Mouse (Mus musculus): ENCODE results near the gene Tbc1d10c.

Tbc1d10c gene

GRCm38 (mm10) chr19:4164721-4165120 is 26.4 kb downstream of the Tbc1d10c start:
- CTCF ChIA-PET = interaction anchor here (0.7 kb wide), 1 partner anchor 583 kb away, joined by 4 read pairs; no protein-coding TSS in a partner anchor

GRCm38 (mm10) chr19:4164100-4164499 is 27.0 kb downstream of the Tbc1d10c start:
- CTCF ChIA-PET = no interaction called here

GRCm38 (mm10) chr19:4163543-4163887 is 27.6 kb downstream of the Tbc1d10c start:
- CTCF ChIA-PET = no interaction called here

- CTCF ChIA-PET = interaction anchor here (0.6 kb wide), 1 partner anchor 59 kb away, joined by 3 read pairs; no protein-coding TSS in a partner anchor
Observed at GRCm38 (mm10) chr19:4162646-4163542, 28.2 kb downstream of the Tbc1d10c start, which contains the start of gene Rps6kb2. Gene Rps6kb2 (minus strand): TSS chr19:4163354.

GRCm38 (mm10) chr19:4159049-4159448 is 32.0 kb downstream of the Tbc1d10c start:
- CTCF ChIA-PET = no interaction called here

GRCm38 (mm10) chr19:4156771-4157170 is 34.3 kb downstream of the Tbc1d10c start:
- CTCF ChIA-PET = interaction anchor here (1.0 kb wide), 1 partner anchor 17 kb away, joined by 3 read pairs; the partner anchor contains the start of gene Gpr152

- CTCF ChIA-PET = interaction anchor here (0.6 to 1.0 kb wide), 2 partner anchors 16 to 58 kb away, joined by 3 read pairs; partner anchors contain the start of genes Clcf1 and Gpr152
Observed at GRCm38 (mm10) chr19:4156073-4156579, 35.0 kb downstream of the Tbc1d10c start.

- CTCF ChIA-PET = interaction anchor here (0.6 to 0.7 kb wide), 4 partner anchors 21 to 535 kb away, joined by 3 read pairs; partner anchors contain the start of gene Clcf1
Observed at GRCm38 (mm10) chr19:4155223-4156072, 35.6 kb downstream of the Tbc1d10c start.

GRCm38 (mm10) chr19:4154437-4155222 is 36.5 kb downstream of the Tbc1d10c start:
- CTCF ChIA-PET = interaction anchor here (0.6 to 1.1 kb wide), 4 partner anchors 31 to 534 kb away, joined by 3 to 7 read pairs (median 4); partner anchors contain the start of gene Ppp1ca

GRCm38 (mm10) chr19:4153232-4153654 is 37.8 kb downstream of the Tbc1d10c start, which contains the start of gene Ptprcap:
Gene Ptprcap (plus strand): TSS chr19:4153604.
- CTCF ChIA-PET = interaction anchor here (1.1 kb wide), 1 partner anchor 39 kb away, joined by 5 read pairs; the partner anchor contains the start of gene Ppp1ca

- CTCF ChIA-PET = no interaction called here
Observed at GRCm38 (mm10) chr19:4152445-4153231, 38.4 kb downstream of the Tbc1d10c start.

- CTCF ChIA-PET = no interaction called here
Observed at GRCm38 (mm10) chr19:4151898-4152297, 39.2 kb downstream of the Tbc1d10c start.

GRCm38 (mm10) chr19:4151488-4151860 is 39.6 kb downstream of the Tbc1d10c start:
- CTCF ChIA-PET = no interaction called here

GRCm38 (mm10) chr19:4150567-4151487 is 40.3 kb downstream of the Tbc1d10c start:
- CTCF ChIA-PET = no interaction called here

- CTCF ChIA-PET = no interaction called here
Observed at GRCm38 (mm10) chr19:4149764-4150461, 41.2 kb downstream of the Tbc1d10c start.

GRCm38 (mm10) chr19:4149283-4149682 is 41.8 kb downstream of the Tbc1d10c start:
- CTCF ChIA-PET = no interaction called here

GRCm38 (mm10) chr19:4148819-4149218 is 42.3 kb downstream of the Tbc1d10c start:
- CTCF ChIA-PET = no interaction called here

- CTCF ChIA-PET = no interaction called here
Observed at GRCm38 (mm10) chr19:4148491-4148806, 42.6 kb downstream of the Tbc1d10c start, which contains the start of gene Coro1b. Gene Coro1b (plus strand): TSS chr19:4148619.

Measured in spleen, embryonic (tissue).